Mouse (Mus musculus): ENCODE measurements around the gene Snx19.

DNA sequence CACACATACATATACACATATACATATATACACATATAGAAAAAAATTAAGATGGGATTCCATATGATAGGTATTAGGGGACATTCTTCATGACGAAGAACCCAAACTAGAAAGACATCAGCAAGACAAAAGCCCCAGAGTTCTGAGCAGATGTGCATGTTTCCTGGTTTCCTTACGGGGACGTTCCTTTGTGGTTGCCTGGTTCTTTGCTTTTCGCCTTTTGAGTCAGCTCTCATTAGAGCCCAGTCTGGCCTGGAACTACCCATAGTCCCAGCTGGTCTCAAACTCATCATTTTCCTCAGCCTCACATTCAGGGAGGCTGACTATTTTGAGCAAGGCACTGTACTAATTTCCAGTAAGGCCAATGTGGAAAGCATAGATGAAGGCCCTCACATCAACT is 7.0 kb downstream of the Snx19 start:
- TF ChIP-seq CTCF (IDR thresholded peaks at IDR 0.05; ENCODE audit: low read depth, low read length) = no peak
- TF ChIP-seq GATA1 (IDR thresholded peaks at IDR 0.05; ENCODE audit: borderline replicate concordance, low read length) = no peak
- no peak for TF ChIP-seq TAL1 (conservative IDR thresholded peaks at IDR 0.05; ENCODE audit: low read depth, low read length)
- no peak for TF ChIP-seq POLR2AphosphoS5 (IDR thresholded peaks at IDR 0.05; ENCODE audit: insufficient replicate concordance, low read depth, low read length)
- no peak for TF ChIP-seq GATA2 (IDR thresholded peaks at IDR 0.05; ENCODE audit: borderline replicate concordance, low read depth, low read length)
